Mouse (Mus musculus): Measurements from ENCODE around the gene Entpd3.

Entpd3 gene

GRCm38 (mm10) chr9:120581941-120582618 lies 42.5 kb downstream of the Entpd3 start:
- DNase-seq = peak; percentile 27 to 38

DNA sequence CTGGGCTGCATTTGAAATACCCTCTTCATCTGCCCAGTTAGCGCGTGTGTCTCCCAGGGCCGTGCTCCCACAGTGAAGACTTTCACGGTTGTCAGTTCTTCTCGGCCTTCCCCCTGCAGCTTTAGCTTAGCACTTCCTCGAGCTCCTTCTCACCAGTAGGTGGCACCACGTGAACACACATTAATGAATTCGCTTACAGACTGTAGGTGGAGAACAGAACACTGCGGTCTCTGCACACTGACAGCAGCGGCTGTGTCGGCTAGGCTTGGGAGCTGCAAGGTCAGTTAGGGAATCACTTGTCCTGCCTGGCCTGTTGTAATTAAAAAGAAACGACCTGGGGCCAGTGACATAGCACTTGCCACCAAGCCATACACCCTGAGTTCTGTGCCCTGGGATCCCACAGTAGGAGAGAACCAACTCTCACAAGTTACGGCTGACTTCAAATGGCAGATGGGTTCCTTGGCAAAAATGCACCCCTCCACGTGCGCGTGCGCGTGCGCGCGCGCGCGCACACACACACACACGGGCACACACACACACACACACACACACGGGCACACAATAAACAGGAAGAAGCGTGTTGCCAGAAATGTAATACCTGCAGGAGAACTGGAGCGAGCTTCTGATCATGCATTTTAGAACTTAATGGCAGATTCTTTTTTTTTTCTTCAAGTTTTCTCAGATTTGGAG lies 43.1 kb downstream of the Entpd3 start:
- DNase-seq = peak; percentile 92

DNA sequence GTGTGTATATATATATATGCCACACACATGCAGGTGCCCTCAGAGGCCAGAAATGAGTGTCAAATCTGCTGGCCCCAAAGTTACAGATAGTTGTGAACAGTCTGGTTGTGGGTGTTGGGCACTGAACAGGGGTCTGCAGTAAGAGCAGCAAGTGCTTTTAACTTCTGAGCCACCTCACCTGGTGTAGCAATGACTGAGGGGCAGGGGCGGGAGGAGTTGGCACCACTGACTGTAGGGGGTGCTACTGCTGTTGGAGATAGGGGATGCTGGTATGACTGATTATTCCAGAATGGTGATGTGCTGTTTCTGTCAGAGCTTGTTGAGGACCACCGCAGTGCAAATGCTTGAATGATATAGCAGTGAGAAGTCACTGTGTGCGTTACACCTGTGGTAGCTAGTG lies 43.7 kb downstream of the Entpd3 start:
- DNase-seq = no peak

- peak; percentile 87 to 91 for DNase-seq
Measured at GRCm38 (mm10) chr9:120586546-120586945, 46.9 kb downstream of the Entpd3 start.

GRCm38 (mm10) chr9:120591490-120591889 lies 51.9 kb downstream of the Entpd3 start:
- peak; percentile 85 to 90 for DNase-seq

DNA sequence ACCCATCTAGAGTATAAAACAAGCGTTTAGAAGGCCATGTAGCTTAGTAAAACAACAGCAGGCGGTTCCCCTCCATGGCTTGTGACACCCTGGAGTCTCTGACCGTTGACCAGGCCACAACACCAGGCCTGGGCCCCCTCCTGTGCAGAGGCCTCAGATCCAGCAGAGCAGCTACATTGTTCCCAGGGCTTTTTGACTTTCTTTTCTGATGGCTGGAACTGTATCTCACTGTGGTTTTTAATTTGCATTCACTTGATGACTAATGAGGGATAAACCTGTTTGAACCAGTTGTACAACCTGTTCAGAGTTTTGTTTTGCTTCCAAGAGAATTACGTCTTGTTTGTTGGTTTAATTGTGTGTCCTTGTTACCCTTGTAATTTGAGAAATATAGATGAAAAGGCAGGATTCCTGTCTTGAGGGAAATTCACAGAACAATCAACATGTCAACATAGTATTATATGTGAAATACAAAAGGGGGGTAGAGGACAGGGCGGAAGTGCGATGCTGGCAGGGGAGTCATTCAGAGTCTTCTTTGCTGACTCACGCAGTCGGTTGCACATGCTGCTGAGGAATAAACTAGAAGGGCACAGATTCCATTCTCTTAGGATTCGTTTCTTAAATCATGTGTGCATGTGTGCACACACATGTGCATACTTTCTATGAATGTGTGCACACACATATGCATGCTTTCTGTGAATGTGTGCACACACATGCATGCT lies 53.9 kb downstream of the Entpd3 start:
- no peak for DNase-seq

- DNase-seq = no peak
Measured at GRCm38 (mm10) chr9:120594839-120595238, 55.2 kb downstream of the Entpd3 start.

- DNase-seq = peak; percentile 68 to 80
Measured at GRCm38 (mm10) chr9:120595306-120595705, 55.7 kb downstream of the Entpd3 start.

DNA sequence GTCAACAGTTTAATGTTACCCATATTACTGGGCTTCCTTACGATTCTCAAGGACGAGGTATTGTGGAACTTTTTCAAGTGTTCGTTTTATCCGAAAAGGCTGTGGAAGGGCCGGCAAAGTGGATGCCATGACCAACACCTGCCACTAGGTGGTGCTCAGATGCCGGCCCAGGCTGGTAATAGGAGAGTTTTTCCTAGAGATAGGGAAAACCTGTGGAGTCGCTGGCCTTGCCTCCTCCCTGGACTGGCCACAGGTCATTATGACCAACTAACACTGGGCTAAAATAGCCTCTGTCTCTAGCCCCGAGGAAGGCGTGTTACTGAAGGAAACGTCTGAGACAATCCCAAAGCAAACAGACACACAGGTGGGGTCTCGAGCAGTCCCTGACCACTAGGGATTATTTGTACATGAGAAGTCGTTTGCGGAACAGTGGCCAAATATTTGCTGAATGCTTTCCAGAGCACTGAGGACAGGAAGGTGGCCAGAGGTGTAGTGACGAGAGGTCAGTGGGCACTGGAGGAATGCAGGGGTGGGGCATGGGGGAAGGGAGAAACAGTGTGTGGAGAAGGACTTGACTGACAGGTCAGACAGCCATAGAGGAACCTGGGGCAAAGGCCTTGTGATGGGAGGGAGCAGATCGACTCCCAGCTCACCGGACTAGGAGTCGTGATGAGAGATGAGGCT lies 62.0 kb downstream of the Entpd3 start:
- peak; percentile 87 to 89 for DNase-seq

GRCm38 (mm10) chr9:120602172-120602838 lies 62.7 kb downstream of the Entpd3 start:
- peak; percentile 66 to 73 for DNase-seq

- DNase-seq = peak; percentile 94 to 95
Measured at GRCm38 (mm10) chr9:120602839-120603511, 63.4 kb downstream of the Entpd3 start.

DNA sequence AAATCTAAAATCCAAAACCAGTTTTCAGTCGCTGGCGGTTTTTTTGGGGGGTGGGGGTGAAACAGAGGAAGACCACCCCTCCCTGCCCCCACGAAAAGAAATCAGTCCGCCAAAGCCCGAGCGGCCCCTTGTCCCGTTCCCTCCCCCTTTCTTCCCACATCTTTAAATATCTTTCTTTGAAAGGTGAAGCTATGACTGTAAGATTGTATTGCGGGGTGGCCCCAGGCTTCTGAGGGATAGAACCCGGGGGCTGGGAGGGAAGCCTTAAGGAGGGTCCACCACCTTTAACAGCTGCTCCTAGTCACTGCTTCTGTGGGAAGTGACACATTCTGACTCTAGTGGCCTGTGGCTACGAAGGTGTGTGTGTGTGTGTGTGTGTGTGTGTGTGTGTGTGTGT lies 63.9 kb downstream of the Entpd3 start:
- DNase-seq = no peak

GRCm38 (mm10) chr9:120603956-120604355 lies 64.3 kb downstream of the Entpd3 start:
- no peak for DNase-seq

- no peak for DNase-seq
Measured at GRCm38 (mm10) chr9:120611055-120611454, 71.4 kb downstream of the Entpd3 start.

GRCm38 (mm10) chr9:120614059-120614458 lies 74.4 kb downstream of the Entpd3 start:
- no peak for DNase-seq
